In the genomic region with DNA sequence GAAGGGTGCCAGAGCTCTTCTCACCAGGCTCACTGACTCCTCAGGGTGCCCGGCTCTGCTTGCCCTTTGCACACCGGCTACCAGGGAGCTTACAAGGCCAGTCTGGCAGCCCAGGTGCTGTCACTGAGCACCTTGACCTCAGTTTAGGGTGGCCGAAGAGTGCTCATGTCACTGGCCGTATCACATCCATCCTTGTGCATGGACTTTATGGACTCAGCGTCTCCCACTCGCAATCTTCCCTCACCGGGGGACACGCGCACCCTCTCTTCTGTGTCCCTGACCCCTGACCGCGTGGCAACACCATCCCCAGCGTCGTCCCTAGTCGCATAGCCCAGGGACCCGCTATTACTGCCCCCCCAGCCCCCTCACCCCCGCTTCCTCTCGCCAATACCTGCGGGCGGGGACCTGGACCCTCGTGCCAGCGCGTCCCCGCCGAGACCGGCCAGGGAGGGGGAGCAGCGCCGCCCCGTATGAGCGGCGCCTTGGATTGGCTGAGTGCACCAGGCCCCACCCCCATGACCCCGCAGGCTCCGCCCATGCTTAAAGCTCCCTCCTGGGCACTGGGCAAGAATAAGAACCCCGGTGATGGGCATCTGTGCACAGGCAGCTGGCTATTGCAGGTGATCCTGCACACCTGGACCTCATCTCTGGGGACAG, we compare ENCODE assay signal across 8 mouse cellular contexts. TPM values are rescaled to one million over a fixed set of nuclear protein-coding genes. Genes with fewer than 3 reads are reported as not detected.
DNase-seq lines count a peak whose midpoint lies in the region; ATAC-seq and TF ChIP-seq lines count a peak whose summit lies in the region.

No protein-coding gene starts in this region.

- no peak for TF ChIP-seq CTCF in hindbrain, postnatal 0 days (IDR thresholded peaks at IDR 0.05; ENCODE audit: low read depth)

- peak; percentile 94 for ATAC-seq in frontal cortex, adult (ENCODE audit: low TSS enrichment)
- peak; percentile 81 for ATAC-seq in hindbrain, postnatal 0 days
- peak; percentile 66 for ATAC-seq in megakaryocyte-erythroid progenitor cell, adult 5-6 weeks (replicated peaks; ENCODE audit: low FRiP score, low TSS enrichment, poor library complexity, severe bottlenecking)

- H3K4me1 ChIP-seq in hindbrain, postnatal 0 days (ENCODE audit: insufficient read depth, low read length): peaks cover 12% of the 10 kb centered on the region; the same call in 1 of the 2 replicates

- peak overlapping the region; percentile 86 for H3K4me2 ChIP-seq in hindbrain, postnatal 0 days (ENCODE audit: low read depth, low read length)

- H3K4me3 ChIP-seq in hindbrain, postnatal 0 days (ENCODE audit: low read length): peak overlapping the region; percentile 50

- intact Hi-C loops in left cerebral cortex, postnatal 4 days (cut with DNase I): no loop called here

- peak overlapping the region; percentile 50 for H3K9ac ChIP-seq in hindbrain, postnatal 0 days (replicated peaks; ENCODE audit: low read length)

- WGBS in hindbrain, postnatal 0 days: 6% methylated on average over 33 of the region's 33 CpGs

- no peak for DNase-seq in frontal cortex, postnatal 25 days (ENCODE audit: low spot score in 2 of 2)
- peak; percentile 82 for DNase-seq in cerebellum, adult 8-10 months
- DNase-seq in frontal cortex, postnatal 36 days (ENCODE audit: low spot score in 2 of 2): peak; percentile 68 to 81
- DNase-seq in hindbrain, postnatal 0 days (ENCODE audit: low spot score): peak; percentile 76
- DNase-seq in left cerebral cortex, postnatal 4 days: peak; percentile 67
- peak; percentile 70 for DNase-seq in skeletal muscle tissue, adult 2 months (ENCODE audit: low read depth, low spot score)

- H3K27ac ChIP-seq in hindbrain, postnatal 0 days: no peak overlapping the region

- H3K36me3 ChIP-seq in hindbrain, postnatal 0 days (ENCODE audit: insufficient read depth, low read length): no peaks in the 10 kb centered on the region

- H3K27me3 ChIP-seq in hindbrain, postnatal 0 days (ENCODE audit: insufficient read depth, low read length): no peaks in the 10 kb centered on the region

- no peaks in the 10 kb centered on the region for H3K9me3 ChIP-seq in hindbrain, postnatal 0 days (ENCODE audit: low read length)

RNA-seq across cellular contexts. Expression of gene Kcnn1, which starts 6.4 kb away (rescaled TPM):
- 29.8 and 33.6 TPM in 2 replicates for total RNA-seq in hindbrain, postnatal 0 days (2014; rRNA removed)
- polyA plus RNA-seq in hindbrain, postnatal 0 days (2015; fragmentation: Nextera tagmentation; extraction: Ambion mirVana): 7.8 and 10.8 TPM in 2 replicates
- total RNA-seq in left cerebral cortex, postnatal 4 days (2021): 10 to 100 TPM; 29.6 to 48.2 TPM
- total RNA-seq in megakaryocyte-erythroid progenitor cell, adult 5-6 weeks (2014; fragmentation: Nextera tagmentation): 0.32 TPM in 1 of 2 replicates, not detected in the other
- 2.9 TPM in 1 of 2 replicates, not detected in the other for total RNA-seq in megakaryocyte-erythroid progenitor cell, adult 5-6 weeks (2017)

RNA-seq across cellular contexts. Expression of gene Ccdc124, which starts 17.1 kb away (rescaled TPM):
- total RNA-seq in hindbrain, postnatal 0 days (2014; rRNA removed): 36.0 and 45.1 TPM in 2 replicates
- polyA plus RNA-seq in hindbrain, postnatal 0 days (2015; fragmentation: Nextera tagmentation; extraction: Ambion mirVana): 145 and 154 TPM in 2 replicates
- 10 to 100 TPM; 86.2 to 89.3 TPM for total RNA-seq in left cerebral cortex, postnatal 4 days (2021)
- total RNA-seq in megakaryocyte-erythroid progenitor cell, adult 5-6 weeks (2014; fragmentation: Nextera tagmentation): 28.5 and 47.9 TPM in 2 replicates
- total RNA-seq in megakaryocyte-erythroid progenitor cell, adult 5-6 weeks (2017): 30.8 and 51.1 TPM in 2 replicates

RNA-seq across cellular contexts. Expression of gene Arrdc2, which starts 17.1 kb away (rescaled TPM):
- total RNA-seq in hindbrain, postnatal 0 days (2014; rRNA removed): 12.1 and 17.1 TPM in 2 replicates
- 4.6 and 4.9 TPM in 2 replicates for polyA plus RNA-seq in hindbrain, postnatal 0 days (2015; fragmentation: Nextera tagmentation; extraction: Ambion mirVana)
- 10 to 100 TPM; 13.0 to 14.9 TPM for total RNA-seq in left cerebral cortex, postnatal 4 days (2021)
- total RNA-seq in megakaryocyte-erythroid progenitor cell, adult 5-6 weeks (2014; fragmentation: Nextera tagmentation): 27.6 and 29.1 TPM in 2 replicates
- 8.0 and 11.8 TPM in 2 replicates for total RNA-seq in megakaryocyte-erythroid progenitor cell, adult 5-6 weeks (2017)

RNA-seq across cellular contexts. Expression of gene Slc5a5, which starts 35.9 kb away (rescaled TPM):
- 2.5 and 2.8 TPM in 2 replicates for total RNA-seq in hindbrain, postnatal 0 days (2014; rRNA removed)
- 4.2 and 4.3 TPM in 2 replicates for polyA plus RNA-seq in hindbrain, postnatal 0 days (2015; fragmentation: Nextera tagmentation; extraction: Ambion mirVana)
- total RNA-seq in left cerebral cortex, postnatal 4 days (2021): 1 to 10 TPM; 4.4 to 4.5 TPM
- 0.59 TPM in 1 of 2 replicates, not detected in the other for total RNA-seq in megakaryocyte-erythroid progenitor cell, adult 5-6 weeks (2014; fragmentation: Nextera tagmentation)
- not detected in 2 replicates for total RNA-seq in megakaryocyte-erythroid progenitor cell, adult 5-6 weeks (2017)

RNA-seq across cellular contexts. Expression of gene Rpl18a, which starts 40.5 kb away (rescaled TPM):
- 1,411 and 1,940 TPM in 2 replicates for total RNA-seq in hindbrain, postnatal 0 days (2014; rRNA removed)
- polyA plus RNA-seq in hindbrain, postnatal 0 days (2015; fragmentation: Nextera tagmentation; extraction: Ambion mirVana): 2,686 and 2,710 TPM in 2 replicates
- total RNA-seq in left cerebral cortex, postnatal 4 days (2021): 1,000 to 10,000 TPM in 1 of 2 experiments, 100 to 1,000 TPM in 1; 955 to 1,024 TPM
- total RNA-seq in megakaryocyte-erythroid progenitor cell, adult 5-6 weeks (2014; fragmentation: Nextera tagmentation): 6,537 and 6,664 TPM in 2 replicates
- 1,763 and 2,438 TPM in 2 replicates for total RNA-seq in megakaryocyte-erythroid progenitor cell, adult 5-6 weeks (2017)

Comparison
In these comparisons a context has a peak if more than half of its experiments do, and no peak if none do; other contexts are left out.
1. DNase-seq: peak in cerebellum, adult 8-10 months (single experiment), frontal cortex, postnatal 36 days (2 of 2), hindbrain, postnatal 0 days (single experiment), left cerebral cortex, postnatal 4 days (single experiment) and skeletal muscle tissue, adult 2 months (single experiment); none in frontal cortex, postnatal 25 days (0 of 2).
2. Peak in every context shown above with its lines, with median percentiles within 50 percentile points of each other: ATAC-seq.